Mouse (Mus musculus) cerebral cortex, adult 2 months (tissue): ENCODE measurements around the gene Myo16.

ENCODE experiments used
- WGBS: fragments of 180-500 bp; shearing (Covaris S2); methylation state at CpG from one replicate; pipeline ENCODE4 v1.1.7; 2018; 5-methylcytosine and 5-hydroxymethylcytosine counted together

Myo16 gene

DNA sequence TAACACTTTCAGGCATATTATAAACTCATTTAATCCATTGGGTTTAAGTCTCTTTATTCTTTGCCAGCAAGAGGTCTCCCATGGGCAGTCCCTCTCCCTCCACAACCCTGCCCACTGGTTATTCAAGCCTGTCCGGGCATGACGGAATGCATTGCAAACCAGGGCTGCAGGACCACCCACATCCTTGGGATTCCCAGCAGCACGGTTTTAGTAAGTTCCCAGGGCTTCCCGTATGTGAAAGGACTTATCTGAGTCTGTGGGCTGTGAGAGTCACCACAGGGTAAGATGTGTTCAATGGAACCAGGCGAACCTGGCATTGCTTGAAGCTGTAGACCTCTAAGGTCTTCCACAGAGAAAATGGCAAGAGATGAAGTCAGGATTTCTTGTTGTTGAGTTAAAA is 471.6 kb downstream of the Myo16 start:
- 62% methylated on average over 5 of the region's 5 CpGs for WGBS

DNA sequence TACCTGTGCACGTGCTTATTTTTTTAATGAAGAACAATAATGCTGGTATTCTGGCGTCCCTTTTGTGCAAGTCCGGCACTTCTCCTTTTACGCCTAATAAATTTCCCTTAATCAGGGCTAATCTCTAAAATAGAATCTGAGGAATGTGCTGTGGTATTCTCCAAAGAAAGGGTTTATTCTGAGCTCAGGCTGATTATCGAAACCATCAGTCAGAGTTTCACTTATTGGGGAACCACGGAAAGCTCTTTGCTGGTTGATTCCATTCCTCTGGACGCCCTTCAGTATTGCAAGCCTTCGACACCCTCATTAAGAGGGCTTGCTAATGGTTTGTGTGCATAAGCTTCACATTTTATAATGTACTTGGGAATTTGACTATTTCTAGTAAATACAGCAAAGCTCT is 475.0 kb downstream of the Myo16 start:
- 81% methylated on average over 8 of the region's 8 CpGs for WGBS

DNA sequence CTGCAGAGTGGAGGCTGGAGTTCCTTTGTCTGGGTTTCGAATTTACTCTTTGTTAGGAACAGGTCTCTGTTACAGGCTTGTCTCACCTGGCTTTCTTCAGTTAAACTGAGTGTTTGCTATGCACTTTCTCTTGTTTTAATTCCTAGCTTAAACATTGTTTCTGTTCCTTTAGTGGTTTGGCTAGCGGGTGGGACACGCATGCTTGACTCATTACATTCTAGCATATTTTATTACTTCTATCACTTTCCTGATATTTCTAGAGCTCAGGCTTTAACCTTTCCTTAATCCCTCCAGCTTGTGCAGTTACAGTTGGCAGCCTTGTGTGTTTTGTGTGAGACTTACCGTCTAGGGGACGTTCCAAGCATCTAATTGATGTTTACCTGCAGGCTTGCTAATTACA is 476.2 kb downstream of the Myo16 start:
- WGBS: 76% methylated on average over 5 of the region's 5 CpGs

DNA sequence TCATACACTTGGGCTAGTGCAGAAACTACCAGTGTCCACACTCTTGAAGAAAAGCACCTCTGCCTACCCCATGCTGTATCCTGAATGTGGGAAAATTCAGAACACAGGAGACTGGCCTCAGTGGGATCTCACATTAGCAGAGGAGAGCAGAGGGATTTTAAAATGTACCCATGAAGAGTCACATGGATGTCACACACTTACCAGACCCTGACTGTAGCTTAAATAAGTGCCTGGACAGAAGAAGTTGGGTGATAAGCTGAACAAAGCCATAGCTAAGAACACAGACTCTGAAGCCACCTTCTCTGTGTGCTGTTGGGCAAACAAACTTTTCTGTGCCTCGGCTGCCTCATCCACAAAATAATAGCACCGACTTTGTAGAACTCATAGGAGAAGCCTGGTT is 477.3 kb downstream of the Myo16 start:
- 94% methylated on average over 2 of the region's 2 CpGs for WGBS

DNA sequence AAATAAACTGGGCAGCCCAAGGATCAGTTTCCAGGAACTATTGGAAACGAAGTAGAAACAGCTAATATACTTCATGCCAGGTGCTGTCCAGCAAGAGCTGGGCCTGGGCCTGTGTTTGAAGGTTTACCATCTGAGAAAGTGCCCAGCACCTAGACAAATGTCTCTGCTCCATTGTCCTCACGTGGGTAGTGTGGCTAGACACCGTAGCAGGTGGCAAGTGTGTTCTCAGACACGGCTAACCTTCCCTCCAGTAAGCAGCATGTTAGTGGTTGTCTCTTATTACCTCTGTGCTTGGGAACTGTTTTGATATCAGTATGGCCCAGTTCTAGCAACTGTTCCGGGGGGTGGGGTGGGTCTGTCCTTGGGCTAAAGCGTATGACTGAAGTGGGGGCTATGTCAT is 478.9 kb downstream of the Myo16 start:
- 87% methylated on average over 6 of the region's 6 CpGs for WGBS

DNA sequence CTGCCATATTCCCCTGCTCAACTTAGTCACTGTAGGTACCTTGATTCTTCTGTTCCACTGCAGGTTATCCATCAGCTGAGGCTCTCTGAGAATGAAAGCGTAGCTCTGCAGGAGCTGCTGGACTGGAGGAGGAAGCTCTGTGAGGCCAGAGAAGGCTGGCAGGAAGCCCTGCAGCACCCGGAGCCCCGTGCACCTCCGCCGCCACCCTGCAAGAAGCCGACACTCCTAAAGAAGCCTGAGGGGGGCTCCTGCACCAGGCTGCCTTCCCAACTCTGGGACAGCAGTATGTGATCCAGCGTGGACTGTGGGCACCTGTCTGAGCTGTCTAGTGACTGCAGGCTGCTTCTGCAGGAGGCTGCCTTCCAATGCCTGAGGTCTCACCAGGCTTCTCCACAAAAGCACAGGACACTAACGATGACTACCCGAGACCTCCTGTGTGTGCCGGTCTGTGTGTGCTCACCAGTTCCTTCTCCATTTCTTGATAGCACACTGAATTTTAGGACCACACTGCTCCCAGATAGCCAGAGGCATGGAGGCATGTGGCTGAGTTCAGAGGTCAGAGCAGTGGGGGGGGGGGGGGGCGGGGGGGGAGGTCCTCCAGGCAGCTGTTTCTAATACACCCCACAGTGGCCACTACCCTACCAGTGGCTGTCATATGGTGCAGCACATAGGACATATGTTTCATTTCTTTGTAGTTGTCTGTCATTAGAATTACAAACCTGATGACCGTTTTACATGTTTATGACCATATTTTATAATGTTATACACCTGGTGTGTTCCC is 479.8 kb downstream of the Myo16 start:
- 63% methylated on average over 12 of the region's 12 CpGs for WGBS

DNA sequence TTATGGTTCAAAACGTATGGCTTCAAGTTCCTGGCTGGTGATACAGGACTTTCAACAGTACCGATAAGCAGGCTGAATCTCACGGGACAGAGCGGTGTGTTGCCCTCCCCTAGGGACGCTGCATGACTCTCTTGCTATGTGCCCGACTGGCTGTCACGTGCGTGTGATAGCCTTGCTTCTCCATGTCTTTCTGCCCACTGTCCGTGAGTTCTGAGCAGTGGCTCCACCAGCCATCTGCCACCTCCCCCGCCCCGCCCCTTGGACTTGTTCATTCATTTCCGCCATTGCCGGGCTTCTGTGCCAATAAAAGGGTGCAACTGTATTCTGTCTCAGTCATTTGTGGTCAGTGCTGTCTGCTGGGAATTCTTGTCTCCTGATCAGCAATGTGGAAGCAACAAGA is 480.7 kb downstream of the Myo16 start:
- WGBS: 71% methylated on average over 13 of the region's 13 CpGs

DNA sequence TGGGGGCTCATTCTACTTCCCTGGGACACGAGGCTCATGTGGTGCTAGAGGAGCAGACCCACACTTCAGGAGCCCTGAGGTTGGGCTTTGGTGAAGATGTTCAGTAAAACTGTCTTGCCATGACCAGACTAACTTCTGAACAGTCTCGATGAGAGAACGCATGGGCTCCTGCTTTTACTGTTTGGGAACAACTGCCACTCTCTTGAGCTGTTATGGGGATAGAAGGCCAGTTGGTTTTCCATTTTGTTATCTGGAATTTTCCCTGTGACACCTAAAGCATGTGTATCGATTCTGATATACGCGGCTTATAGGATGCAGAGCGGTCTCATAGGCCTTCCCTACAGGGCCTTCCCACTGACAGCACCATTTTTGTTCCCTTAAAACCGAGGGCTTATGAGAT is 485.2 kb downstream of the Myo16 start:
- 93% methylated on average over 8 of the region's 8 CpGs for WGBS

DNA sequence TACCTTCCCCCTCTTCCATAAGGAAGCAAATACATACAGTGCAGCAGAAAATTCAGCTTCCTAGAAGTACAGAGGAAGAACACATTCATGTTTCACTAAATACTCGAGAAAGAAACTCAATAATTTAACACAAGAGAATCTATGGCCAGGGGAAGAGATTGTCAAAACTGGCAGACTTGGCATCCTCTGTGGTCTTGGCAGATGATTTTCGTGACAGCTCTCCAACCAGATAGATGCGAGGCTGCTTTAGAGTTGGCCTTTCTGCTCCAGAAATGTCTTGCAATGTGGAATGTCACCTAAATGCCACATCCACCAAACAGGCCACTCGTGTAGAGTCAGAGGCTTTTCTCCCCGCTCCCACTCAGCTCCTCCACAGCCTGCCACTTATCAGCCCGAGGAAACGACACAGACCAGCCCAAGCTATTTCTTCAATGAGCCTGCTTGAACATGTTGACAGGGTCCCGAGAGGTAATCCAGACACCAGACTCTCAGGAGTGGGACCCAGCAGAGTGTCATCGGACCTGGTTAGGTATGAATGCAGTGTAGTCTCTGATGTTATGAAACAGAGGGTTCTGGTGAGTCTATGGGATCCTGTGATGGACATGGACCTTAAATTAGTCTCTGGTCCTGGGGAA is 486.6 kb downstream of the Myo16 start:
- WGBS: 80% methylated on average over 9 of the region's 9 CpGs

DNA sequence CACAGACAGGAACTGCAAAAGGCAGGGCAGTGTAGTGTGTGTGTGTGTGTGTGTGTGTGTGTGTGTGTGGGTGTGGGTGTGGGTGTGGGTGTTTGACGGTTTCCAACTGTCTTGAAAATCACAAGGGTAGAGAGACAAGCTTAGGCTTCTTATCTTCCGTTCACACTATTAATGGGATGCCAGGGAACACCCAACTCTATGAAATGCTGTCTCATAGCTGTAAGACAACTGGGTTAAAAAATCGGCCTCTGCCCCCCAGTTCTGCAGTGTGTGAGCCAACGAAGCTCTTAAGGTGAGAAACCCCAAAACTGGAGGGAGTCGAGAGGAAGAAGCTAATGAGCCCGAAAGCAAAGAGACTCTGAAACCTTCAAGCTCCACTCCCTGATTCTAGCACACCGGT is 487.1 kb downstream of the Myo16 start:
- 68% methylated on average over 7 of the region's 7 CpGs for WGBS

DNA sequence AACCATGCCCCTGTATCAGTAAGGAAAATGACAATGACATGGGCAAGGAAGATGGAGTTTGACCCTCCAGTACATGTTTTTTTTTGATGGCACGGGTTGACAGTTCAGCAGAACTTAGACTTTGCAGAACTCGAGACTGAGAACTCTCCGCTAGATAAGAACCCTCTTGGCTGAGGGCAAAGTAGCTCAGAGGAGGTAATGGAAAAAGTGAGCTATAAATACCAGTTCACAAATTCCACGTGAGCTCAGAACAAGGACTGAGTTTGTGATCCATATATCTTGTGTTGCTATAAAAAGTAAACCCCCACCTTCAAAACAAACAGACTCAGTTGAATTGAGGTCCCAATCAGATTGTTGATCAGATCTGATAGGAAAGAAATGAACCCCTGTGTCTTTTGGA is 489.5 kb downstream of the Myo16 start:
- WGBS: 85% methylated on average over 4 of the region's 4 CpGs

DNA sequence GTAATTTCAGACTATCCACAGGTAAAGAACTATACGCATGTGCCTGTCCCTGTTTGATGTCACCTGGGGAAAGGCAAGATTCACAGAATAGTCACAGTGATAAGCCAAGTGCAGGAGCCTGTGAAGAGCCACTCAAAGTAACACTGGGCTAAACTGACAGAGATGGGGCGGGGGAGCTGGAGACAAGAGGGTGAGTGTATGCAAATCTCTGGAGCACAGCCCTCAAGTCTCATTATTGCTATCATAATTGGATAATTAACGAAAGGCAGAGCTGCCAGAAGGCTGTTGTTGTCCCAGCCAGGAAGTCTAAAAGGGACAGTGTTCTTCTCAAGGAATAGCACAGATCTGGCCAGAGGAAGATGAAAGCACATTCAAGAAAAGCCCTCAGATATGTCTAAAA is 490.8 kb downstream of the Myo16 start:
- 68% methylated on average over 3 of the region's 3 CpGs for WGBS

DNA sequence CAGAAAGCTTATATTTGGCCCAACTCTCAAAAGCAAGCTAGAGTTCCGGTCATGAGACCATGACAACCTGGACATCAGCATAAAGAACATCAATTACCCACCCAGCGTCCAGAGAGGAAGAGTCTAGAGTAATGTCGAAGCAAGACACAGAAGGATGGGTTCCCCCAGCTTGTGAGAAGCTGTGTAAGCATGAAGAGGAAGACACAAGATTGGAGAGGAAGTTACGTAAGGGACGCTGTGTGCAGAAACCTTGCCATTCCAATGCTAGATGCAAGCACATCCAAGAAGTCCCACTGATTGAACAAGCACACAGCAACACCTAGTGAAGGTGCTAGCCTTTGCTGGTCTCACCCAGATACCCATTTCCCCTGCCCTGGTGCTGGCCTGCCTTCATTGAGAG is 492.0 kb downstream of the Myo16 start:
- WGBS: 89% methylated on average over 5 of the region's 5 CpGs

DNA sequence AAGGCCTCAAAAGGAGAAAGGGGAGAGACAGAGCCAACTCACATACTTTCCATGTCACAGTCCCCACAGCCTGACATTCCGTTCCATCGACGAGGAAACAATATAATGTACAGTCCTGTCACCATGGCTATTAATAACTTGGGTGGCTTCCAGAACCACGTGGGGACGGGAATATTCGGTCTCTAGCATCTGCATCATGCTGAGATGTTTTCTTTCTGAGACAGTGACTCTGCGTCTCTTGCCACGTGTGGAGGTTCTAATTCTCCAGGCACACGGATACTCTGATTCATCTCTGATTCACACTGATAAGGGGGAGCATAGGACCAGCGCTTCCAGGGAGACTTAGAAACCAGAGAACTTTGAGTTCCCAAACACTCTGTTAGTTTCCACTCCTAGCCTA is 492.8 kb downstream of the Myo16 start:
- 45% methylated on average over 10 of the region's 10 CpGs for WGBS

DNA sequence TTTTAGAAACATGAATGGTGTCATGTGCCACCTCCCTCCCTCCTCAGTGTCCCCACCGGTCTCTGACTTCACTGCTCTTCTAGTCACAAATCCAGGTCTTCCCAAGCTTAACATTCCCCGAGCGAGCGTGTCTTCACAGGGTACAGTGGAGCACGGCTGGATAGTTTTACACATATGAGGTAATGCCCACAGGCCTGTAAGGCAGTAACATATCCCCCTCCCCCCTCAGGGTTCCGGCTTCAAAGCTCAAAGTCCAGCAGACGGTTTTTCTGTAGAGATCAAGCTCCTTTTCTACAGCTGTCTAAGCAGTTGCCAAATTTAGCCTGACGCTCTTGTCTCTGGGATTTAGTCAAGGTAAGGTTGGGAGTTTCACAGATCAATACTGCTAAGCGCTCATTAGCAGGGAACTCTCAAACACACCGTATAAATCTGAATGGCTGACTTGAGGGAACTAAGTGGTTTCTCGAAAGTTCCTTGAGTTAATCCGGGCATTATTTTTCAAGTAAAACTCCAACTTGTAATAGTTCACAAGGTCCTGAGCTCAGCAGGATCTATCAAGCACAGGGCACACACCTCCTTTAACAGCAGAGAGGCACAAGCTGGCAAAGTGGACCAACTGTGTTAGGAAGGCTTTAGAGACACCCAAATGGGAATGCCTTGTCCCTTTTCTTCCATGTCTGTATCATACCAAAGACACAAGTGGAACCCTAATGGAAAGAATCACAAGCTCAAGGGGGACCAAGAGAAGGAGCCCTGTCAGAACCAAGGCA is 498.0 kb downstream of the Myo16 start:
- WGBS: 86% methylated on average over 12 of the region's 12 CpGs

DNA sequence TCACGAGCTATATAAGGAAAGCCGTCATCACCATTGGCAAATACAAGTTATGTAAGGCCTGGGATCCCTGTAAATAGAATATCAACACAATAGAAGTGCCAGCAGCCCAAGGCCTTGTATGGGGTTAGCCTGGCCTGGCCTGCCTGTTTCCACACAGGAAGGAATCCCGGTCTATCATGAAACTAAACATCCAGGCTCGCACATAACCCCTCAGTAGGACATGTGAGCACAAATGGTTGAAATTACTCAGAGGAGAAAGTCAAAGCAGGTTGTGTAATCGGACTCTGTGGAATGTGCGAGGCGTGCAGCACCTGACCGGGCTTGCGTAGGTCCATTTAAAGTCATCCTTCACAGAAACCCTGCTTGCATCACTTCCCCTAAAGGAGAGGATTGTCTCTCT is 499.6 kb downstream of the Myo16 start:
- 94% methylated on average over 9 of the region's 9 CpGs for WGBS

DNA sequence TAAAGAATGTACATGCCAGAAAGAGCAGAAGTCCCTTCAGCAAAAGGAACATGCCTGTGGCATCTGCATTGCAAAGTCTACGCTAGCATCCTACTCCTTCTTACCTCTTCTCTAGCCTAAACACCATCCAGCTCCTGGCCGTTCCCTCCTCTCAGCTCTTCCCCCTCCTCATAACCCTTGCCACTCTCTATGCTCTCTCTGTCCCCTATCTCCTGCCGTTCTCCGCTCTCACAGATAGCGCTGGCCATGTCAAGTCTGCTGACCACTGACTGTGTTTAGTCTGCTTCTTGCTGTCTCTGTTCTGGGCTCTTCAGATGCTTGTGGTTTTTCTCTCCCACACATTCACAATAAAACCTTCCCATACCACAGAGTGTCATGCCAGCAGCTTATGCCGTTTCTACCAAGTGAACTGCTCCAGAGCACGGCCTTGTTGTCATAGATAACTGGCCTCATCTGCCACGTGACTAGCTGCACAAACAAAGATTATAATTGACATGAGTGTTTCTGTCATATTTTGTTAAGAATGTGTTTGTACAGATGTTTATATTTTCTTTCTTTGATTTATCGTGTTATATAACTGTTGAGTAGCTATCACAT is 501.3 kb downstream of the Myo16 start:
- 78% methylated on average over 9 of the region's 9 CpGs for whole genome bisulfite sequencing

DNA sequence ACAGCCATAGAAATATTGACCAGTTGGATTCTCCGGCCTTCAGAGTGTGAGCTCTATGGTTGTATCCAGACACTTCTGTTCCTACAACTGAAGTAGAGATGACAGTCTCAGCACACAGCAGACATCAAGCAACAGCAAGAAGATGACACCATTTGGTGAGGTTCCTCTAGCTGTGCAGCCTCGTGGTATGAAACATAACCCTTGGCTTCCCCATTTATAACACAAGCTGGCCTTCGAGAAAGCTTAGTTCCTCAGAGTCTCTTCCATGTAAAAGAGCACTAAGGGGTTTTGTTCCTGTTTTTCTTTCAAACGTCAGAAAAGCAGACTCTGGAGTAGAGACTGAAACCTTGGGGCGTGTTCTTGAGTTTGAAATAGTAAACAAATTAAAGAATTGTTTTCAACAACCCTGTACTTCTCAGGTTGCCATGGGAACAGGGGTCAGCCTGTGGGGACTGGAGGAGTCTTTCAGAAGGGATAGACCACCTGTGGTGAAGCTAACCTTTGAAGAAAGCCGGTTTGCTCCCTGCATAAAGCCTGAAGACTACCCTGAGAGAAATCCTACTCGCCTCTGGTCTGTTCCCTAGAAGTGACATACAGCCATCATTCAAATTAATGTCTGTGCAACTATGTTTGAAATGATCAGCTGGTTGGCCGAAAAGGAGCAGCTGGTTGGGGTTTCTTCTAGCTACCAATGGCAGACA is 510.2 kb downstream of the Myo16 start:
- WGBS: 63% methylated on average over 8 of the region's 8 CpGs

DNA sequence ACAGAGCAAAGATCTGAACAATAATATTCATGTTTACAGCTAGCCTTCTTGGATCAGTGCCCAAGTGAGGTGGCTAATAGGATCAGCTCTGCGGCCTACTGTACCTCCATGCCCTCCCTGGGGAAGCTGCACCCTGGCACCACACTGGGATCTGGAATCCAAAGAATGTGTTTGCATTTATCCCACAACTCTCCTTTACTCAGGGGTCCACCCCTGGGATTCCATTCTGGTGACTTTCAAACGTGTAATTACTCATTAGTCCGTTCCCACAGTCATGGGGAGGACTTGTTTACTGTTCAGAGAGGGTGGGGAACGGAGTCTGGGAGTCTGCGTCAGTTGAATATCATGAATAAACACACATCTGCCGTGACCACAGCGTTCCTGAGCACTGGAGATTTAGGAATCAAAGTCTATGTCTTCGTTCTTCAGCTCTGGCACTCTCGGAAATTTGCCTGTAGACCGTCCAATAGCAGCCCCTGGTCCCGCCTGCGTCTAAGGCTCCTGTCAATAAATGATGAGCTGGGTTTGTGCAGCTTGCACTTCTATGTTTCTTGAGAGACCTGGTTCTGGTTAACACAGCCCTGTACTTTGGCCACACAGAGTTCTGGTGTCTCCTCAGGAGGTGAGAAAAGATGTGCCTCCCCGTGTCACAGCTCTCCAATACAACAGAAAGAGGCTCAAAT is 511.3 kb downstream of the Myo16 start:
- WGBS: 71% methylated on average over 13 of the region's 13 CpGs

DNA sequence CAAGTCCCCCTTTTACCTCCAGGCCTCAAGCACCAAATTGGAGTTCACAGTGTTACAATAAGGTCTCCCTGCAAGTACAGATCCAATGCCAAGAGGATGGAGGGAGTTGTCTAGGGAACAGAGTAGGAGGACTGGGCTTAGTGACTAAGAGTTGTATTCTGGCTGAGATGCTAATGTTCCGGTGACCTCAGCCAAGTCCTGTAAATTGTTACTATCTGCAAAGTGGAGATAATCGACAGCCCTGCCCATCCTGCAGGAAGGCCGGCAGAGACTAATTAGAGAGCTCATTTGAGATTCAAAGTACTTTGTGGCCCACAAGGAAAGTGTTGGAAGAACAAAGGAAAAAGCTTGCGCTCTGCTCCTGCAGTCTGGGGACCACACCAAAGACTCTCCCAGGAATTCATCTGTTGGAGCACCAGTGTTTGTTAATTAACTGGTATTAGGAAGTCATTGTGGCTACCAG is 512.1 kb downstream of the Myo16 start:
- 42% methylated on average over 4 of the region's 4 CpGs for WGBS

DNA sequence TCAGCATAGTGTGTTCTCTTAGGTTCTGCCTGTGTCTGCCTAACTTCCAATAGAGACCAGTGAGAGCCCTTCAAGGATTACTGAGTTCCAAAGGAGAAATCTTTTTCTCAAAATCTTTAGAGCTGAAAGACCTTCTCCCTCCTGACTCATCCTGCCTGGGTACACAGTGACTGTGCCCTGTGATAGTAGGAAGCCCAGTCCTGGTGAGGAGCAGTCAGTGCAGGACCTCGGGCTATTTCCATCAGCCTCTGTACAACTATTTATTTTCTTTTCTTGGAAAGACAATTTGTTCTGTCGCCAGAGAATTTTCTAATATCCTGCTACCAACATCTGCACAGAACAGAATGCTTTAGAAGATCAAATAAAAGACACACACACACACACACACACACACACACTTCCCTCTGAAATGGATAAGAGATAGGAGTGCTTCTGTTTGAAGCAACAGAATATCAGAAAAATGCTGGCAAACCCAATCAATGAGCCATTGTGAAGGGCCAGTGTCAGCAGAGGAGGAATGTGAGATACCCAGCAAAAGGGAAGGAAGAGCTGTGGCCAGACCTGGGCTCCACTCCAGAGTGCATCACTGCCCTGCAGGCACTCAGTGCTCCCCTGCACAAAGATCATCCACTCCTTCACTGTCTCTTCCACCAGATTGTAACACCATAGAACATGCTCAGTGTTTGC is 518.3 kb downstream of the Myo16 start:
- 66% methylated on average over 2 of the region's 2 CpGs for WGBS
